Mouse (Mus musculus): ENCODE measurements at regions not wholly inside any gene's neighbourhood (a gene's known extent, or its start where the extent isn't known, plus 50 kb on each side); places are given as distances from the start of the nearest gene placed in this dataset.

GRCm38 (mm10) chr4:81498133-81498532 lies 55.5 kb upstream of the Mpdz start:
- no peak for TF ChIP-seq GATA1 (IDR thresholded peaks at IDR 0.05; ENCODE audit: borderline replicate concordance, low read length)
- no peak for TF ChIP-seq FLI1 (IDR thresholded peaks at IDR 0.05; ENCODE audit: low read length)
